Mouse (Mus musculus) thymus, postnatal 25 days (tissue): ENCODE measurements around the gene Fuz.

ENCODE experiments used
- DNase-seq: peaks from one replicate; pipeline ENCODE4 v3.0.0; 2022

Gene Fuz

GRCm38 (mm10) chr7:44890737-44891136 lies 5.1 kb upstream of the Fuz start:
- DNase-seq = no peak

- DNase-seq = no peak
Measured at GRCm38 (mm10) chr7:44891611-44892010, 4.3 kb upstream of the Fuz start.

GRCm38 (mm10) chr7:44892276-44892921 lies 3.5 kb upstream of the Fuz start, which contains the start of gene Med25:
Gene Med25, minus strand, starts transcription at chr7:44892712.
- peak; percentile 87 for DNase-seq

- no peak for DNase-seq
Measured at GRCm38 (mm10) chr7:44893197-44893596, 2.7 kb upstream of the Fuz start.

GRCm38 (mm10) chr7:44894175-44894574 lies 1.7 kb upstream of the Fuz start:
- no peak for DNase-seq

GRCm38 (mm10) chr7:44895206-44895592 lies 680 bp upstream of the Fuz start:
- no peak for DNase-seq

- no peak for DNase-seq
Measured at GRCm38 (mm10) chr7:44896499-44896898, 620 bp downstream of the Fuz start.

GRCm38 (mm10) chr7:44898607-44899006 lies 2.7 kb downstream of the Fuz start:
- peak; percentile 23 for DNase-seq

- DNase-seq = no peak
Measured at GRCm38 (mm10) chr7:44900632-44901031, 4.8 kb downstream of the Fuz start.

- DNase-seq = peak; percentile 79
Measured at GRCm38 (mm10) chr7:44901230-44901722, 5.4 kb downstream of the Fuz start.

- no peak for DNase-seq
Measured at GRCm38 (mm10) chr7:44905430-44905829, 9.6 kb downstream of the Fuz start.

- DNase-seq = peak; percentile 39
Measured at GRCm38 (mm10) chr7:44908706-44909476, 13.0 kb downstream of the Fuz start.

- DNase-seq = no peak
Measured at GRCm38 (mm10) chr7:44914396-44914795, 18.5 kb downstream of the Fuz start.

GRCm38 (mm10) chr7:44915314-44915713 lies 19.4 kb downstream of the Fuz start:
- DNase-seq = no peak

GRCm38 (mm10) chr7:44916191-44916590 lies 20.3 kb downstream of the Fuz start:
- DNase-seq = no peak

- no peak for DNase-seq
Measured at GRCm38 (mm10) chr7:44916881-44917280, 21.0 kb downstream of the Fuz start.

- no peak for DNase-seq
Measured at GRCm38 (mm10) chr7:44918219-44918618, 22.3 kb downstream of the Fuz start.

GRCm38 (mm10) chr7:44919127-44919526 lies 23.2 kb downstream of the Fuz start:
- DNase-seq = no peak

- no peak for DNase-seq
Measured at GRCm38 (mm10) chr7:44922530-44922929, 26.7 kb downstream of the Fuz start.

- no peak for DNase-seq
Measured at GRCm38 (mm10) chr7:44925468-44925867, 29.6 kb downstream of the Fuz start.

GRCm38 (mm10) chr7:44928570-44928969 lies 32.7 kb downstream of the Fuz start:
- no peak for DNase-seq

- peak; percentile 100 for DNase-seq
Measured at GRCm38 (mm10) chr7:44929204-44930151, 33.6 kb downstream of the Fuz start, which contains the start of gene Ap2a1. Gene Ap2a1, minus strand, starts transcription at chr7:44929496.

GRCm38 (mm10) chr7:44938680-44939079 lies 42.8 kb downstream of the Fuz start:
- no peak for DNase-seq
